Mouse (Mus musculus) layer of hippocampus, adult 2 months (tissue): ENCODE measurements at regions not wholly inside any gene's neighbourhood (a gene's known extent, or its start where the extent isn't known, plus 50 kb on each side); places are given as distances from the start of the nearest gene placed in this dataset.

ENCODE experiments used
- DNase-seq, 2 experiments: peaks; one replicate each; pipeline ENCODE4 v3.0.0; 2022; ENCODE audit warnings: low spot score in 2 of 2
- H3K27ac ChIP-seq: fragments of 200-600 bp; 2 replicates; pipeline ENCODE4 v1.8.1; 2022
- H3K4me3 ChIP-seq: fragments of 200-600 bp; 2 replicates; pipeline ENCODE4 v1.8.1; 2022; ENCODE audit warnings: mild to moderate bottlenecking
- CTCF ChIP-seq: fragments of 200-600 bp; conservative IDR thresholded peaks from 2 replicates; pipeline ENCODE4 v1.8.1; 2022; ENCODE audit warnings: antibody characterized with exemption, mild to moderate bottlenecking, moderate library complexity

DNA sequence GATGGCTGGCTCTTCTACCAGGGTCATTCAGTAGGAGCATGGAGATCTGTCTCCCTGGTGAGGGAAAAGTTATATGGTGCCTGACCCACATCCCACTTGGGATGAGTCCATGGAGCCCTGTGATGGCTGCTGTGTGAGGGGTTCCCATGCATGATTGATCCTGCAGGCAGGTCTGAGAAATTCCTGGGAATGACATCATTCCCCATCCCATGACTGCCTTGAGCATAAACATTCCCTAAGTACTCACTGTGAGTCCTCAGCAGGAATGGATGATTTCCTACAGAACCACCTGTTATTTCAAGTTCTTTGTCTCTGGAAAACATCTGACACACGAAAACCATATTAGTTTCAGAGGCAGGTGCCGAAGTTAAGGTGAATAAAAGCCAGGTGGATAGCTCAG lies 305.5 kb downstream of the Gm826 start:
- H3K4me3 ChIP-seq = no peak overlapping the region

DNA sequence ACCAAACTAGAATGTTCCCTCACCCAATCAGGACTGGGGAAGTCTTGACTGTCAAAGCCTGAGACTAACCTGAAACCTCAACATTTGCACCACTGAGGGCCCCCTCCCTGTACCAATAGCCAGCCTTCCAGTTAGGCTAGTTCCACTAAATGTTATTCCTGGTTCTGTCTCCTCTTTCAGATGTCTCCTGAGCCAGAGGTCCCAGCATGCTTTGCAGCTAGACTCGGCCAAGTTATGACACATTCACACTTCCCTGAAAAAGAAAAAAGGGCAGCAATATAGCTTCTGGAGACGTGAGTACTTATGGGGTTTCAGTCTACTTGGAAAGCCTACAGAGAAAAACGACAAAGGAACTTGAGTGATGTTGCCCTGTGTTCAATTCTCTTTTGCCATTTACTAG lies 308.1 kb downstream of the Gm826 start:
- Histone ChIP-seq H3K27ac (no peak overlapping the region), H3K4me3 (no peak overlapping the region)
- DNase-seq = no peak
- no peak for TF ChIP-seq CTCF

More for the DNA sequence above, 305.5 kb downstream of the Gm826 start:
- no peak overlapping the region for H3K27ac ChIP-seq
- no peak for TF ChIP-seq CTCF
- no peak for DNase-seq

DNA sequence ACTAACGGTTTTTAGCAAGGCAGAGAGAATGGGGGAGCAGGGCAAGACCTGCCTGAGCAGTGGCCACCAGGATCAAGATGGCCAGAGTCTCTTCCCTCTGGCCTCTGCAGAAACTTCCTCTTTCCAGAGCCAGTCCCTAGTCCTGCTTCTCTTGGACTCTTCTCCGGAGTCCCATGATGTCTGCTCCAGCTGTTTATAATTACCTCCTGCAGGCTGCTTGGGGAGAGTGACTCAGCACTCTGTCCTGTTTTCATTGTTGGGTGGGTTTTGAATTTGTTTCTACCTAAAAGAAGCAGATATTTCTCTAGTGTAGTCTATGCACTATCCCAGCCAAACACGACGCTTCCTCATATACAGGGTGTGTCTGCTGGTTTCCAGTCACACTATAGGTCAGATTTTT lies 312.4 kb downstream of the Gm826 start:
- no peak for TF ChIP-seq CTCF
- Histone ChIP-seq H3K27ac (no peak overlapping the region), H3K4me3 (no peak overlapping the region)
- no peak for DNase-seq

DNA sequence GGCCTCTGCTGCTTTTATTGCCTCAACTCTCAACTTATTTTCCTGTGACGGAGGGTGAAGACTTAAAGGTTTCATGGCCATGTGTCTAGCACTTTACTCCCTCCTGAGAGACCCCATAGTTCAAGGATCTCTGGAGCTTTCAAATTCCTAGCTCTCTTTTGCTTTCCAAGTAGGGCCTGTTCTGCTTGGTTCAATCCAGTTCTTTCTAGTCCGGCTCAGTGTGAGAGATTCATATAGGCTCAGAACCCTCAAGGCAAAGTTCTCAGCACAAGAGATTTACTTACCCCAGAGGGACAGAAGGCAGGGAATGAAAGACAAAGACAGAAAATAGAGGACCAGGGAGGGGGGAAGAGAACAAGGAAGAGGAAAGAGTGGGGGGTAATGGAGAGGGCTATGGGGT lies 313.1 kb downstream of the Gm826 start:
- no peak for TF ChIP-seq CTCF
- no peak overlapping the region for H3K4me3 ChIP-seq
- no peak for DNase-seq
- H3K27ac ChIP-seq = no peak overlapping the region

DNA sequence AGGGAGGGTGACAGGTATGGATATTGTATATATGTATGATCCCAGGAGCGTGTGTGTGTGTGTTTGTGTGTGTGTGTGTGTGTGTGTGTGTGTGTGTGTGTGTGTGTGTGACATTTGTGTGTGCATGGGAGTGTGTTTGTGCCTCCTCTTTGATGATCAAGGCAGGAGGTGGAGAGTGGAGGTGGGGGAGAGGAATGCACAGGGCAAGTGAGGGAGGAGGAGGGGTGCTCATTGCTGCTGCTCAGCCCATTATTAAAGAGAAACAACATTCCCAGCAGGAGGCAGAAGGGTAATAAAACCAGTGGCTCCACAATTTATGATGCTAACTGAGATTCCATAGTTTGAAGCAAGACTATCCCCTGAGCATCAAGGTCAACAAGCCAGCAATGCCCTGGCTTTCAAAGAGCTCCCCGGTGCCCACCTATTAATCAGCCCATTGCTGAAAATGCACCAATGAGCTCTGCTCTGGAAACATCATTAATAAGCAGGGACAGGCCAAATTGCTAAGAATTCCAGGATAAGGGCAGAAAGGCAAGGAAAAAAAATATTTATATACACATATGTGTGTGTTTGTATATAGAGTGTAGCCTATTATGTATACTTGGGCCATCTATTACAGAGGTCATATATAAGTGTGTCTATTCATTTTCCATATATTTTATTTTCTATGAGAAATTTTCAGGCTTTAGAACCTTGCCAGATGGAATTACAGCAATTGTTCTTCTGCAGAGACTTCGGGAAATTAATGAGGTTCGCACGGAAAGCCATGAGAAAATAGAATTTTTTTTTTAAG lies 316.7 kb downstream of the Gm826 start:
- H3K4me3 ChIP-seq = no peak overlapping the region
- no peak for TF ChIP-seq CTCF
- DNase-seq = no peak
- no peak overlapping the region for H3K27ac ChIP-seq

DNA sequence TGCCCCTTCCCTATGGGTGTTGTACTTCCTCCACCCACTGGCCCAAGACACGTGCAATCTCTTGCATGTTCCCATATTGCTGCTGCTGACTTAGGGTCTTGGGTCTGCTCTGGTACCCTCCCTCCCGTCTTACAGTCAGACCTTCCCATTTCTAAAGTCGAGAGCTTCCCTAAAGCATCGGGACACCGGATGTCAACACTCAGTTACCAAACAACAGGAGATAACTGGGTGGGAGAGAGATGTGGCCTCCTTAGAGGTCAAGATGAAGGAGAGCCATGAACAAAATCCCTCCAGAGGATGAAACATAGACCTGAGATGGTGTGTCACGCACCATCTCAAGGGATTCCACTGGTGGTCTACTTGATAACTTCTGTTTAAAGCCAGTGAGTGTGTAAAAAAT lies 322.5 kb downstream of the Gm826 start:
- H3K27ac ChIP-seq = no peak overlapping the region
- no peak for TF ChIP-seq CTCF
- H3K4me3 ChIP-seq = no peak overlapping the region
- DNase-seq = no peak

DNA sequence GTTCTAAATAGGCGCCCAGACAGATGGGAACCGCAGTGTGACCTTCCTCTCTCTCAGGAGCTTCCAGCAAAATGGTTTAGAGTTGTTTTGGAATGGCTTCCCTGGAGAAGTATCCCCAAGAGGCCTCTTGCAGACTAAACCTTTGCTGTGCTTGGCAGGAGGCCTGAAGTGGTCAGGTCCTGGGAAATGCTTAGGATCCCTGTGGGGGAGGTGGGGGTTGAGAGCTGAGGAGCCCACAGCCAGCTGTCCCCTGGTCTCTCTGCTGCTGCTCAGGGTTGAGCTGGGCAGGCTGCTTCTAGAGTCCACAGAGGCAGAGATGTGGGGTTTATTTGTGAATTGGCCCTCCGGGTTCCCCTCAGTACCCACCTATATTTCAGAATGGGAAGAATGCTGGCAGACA lies 331.3 kb downstream of the Gm826 start:
- TF ChIP-seq CTCF = no peak
- Histone ChIP-seq H3K27ac (no peak overlapping the region), H3K4me3 (no peak overlapping the region)
- no peak for DNase-seq

DNA sequence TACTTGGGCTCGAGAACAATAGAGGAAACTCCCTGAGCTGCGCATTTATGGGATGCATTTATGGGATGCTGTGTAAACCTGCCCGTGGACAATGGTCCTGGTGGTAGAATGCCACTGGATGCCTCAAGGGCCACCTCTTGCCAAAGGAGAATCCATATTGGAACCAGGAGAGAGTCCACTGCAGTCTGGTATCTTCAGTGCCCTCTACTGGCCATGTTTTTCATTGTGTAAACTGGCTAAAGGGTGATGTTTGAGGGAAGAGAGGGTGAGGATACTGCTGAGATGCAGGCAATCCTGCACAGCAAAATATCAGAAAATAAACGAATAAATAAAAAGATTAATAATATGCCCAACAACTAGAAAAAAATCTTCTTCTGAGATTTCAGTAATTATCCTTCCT lies 333.5 kb downstream of the Gm826 start:
- Histone ChIP-seq H3K4me3 (no peak overlapping the region), H3K27ac (no peak overlapping the region)
- DNase-seq = peak; percentile 8 to 39
- peak; percentile 80 for TF ChIP-seq CTCF

DNA sequence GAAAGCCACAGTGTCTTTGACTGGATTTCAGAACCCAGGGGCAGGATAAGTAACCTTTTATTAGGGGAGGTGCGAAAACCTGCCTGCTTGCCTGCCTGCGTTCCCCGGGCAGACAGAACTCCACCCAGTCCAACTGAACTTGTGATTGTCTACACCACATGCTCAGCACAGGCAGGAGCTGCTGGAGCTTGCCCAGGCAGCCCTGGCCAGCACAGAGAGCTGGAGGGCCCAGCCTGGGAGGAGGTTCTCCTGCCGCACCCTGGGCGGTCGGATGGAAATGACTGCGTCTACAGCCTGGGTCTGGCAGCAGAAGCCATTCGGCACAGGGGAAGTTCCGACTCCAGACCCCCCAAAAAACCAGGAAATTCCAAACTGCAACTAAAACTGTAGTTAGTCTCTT lies 336.6 kb downstream of the Gm826 start:
- TF ChIP-seq CTCF = no peak
- Histone ChIP-seq H3K27ac (no peak overlapping the region), H3K4me3 (no peak overlapping the region)
- DNase-seq = no peak

DNA sequence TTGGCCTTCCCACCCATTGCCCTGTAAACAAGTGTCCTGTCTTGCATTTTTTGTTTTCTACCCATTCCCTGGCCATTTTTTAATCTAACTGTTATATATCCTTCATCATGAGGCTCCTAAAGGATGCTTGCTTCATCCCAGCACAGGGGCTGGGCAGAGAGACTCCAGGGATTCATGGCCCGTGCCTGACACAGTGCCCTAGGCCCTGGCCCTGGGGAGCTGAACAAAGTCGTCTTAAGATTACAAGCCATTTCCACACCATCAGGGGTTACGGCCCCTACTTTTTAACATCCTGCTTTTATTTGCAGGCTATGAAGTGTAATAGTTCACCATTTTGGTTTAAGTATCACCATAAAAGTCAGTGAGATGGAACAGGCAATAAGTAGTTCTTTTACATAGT lies 339.5 kb downstream of the Gm826 start:
- no peak for DNase-seq
- TF ChIP-seq CTCF = no peak
- Histone ChIP-seq H3K27ac (no peak overlapping the region), H3K4me3 (no peak overlapping the region)

DNA sequence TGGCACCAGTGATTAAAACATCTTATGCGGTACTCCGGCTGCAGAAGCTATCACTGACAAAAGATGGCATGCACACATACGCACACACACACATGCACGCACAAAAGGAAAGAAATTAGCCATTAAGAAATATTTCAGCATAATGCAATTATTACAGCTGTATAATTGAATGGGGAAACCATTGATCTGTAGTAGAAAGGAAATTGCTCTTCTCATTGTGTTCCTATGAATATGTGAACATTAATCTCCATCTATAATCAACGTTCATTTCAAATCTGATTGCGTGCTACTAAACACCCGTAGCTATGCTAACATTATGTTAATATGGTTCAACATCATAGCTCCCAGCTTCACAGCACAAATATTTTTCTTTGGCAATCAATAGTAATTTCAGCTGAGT lies 347.2 kb downstream of the Gm826 start:
- Histone ChIP-seq H3K27ac (no peak overlapping the region), H3K4me3 (no peak overlapping the region)
- TF ChIP-seq CTCF = no peak
- no peak for DNase-seq

DNA sequence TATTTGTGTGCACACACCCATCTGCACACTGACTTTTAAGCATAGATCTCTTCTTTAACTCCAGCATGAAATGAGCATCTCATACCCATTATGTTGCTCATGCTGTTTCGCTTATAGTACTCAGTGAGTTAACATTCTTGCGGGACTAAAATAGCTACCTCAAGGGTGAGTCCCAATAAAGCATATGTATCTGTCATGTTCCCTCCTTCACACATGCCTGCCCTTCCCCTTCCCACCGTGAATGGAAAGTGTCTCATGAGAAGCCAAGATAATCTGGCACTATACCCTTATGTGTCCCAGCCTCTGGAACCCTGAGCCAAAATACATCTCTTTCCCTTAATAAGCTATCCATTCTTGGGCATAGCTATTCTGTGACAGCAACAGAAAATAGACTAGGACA lies 352.3 kb downstream of the Gm826 start:
- DNase-seq = no peak
- no peak for TF ChIP-seq CTCF
- H3K27ac ChIP-seq = no peak overlapping the region
- no peak overlapping the region for H3K4me3 ChIP-seq

DNA sequence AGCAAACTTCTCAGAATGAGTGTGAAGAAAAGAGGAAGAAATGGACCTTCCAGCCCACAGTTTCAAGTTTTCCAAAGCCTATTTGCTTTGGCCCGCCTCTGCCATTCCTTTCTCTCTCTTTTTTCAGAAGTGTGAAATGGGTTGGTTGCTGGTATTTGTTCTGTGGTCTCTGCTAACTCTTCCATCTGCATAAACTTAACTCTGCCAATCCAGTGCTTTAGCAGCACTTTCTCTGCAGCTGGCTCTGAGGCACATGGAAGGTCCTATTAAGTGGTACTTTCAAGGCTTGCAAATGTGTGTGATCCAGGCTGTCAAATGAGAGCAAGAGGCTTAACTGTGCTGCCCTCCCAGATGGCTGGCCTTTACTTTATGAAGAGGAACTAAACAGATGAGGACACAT lies 383.6 kb downstream of the Gm826 start:
- H3K27ac ChIP-seq = no peak overlapping the region
- no peak for DNase-seq
- TF ChIP-seq CTCF = no peak
- H3K4me3 ChIP-seq = no peak overlapping the region

DNA sequence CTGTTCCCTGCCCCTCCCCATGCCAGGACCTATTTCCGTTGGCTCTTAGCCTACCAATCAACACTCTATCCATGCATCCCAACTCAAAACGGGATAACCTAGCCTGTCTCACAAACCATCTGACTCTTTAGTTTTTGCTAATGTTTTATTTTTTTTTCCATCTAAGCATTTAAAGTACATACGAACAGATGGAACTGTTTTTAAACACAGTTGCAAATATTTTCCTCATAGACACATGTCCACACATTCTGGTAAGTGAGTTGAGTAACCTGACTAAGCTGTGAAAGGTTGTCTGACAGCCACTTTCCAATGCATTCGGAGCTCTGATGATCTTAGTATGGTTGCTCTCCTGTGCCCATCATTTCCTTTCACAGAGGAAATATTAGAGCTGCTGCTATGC lies 384.9 kb downstream of the Gm826 start:
- no peak overlapping the region for H3K27ac ChIP-seq
- DNase-seq = peak in 1 of 2 experiments; percentile 3
- no peak for TF ChIP-seq CTCF
- H3K4me3 ChIP-seq = no peak overlapping the region
